Mouse (Mus musculus) bone marrow, adult 2 months (tissue): ENCODE data around the gene Ints3.

Source experiments
- CTCF ChIP-seq: fragments of 200-500 bp; IDR thresholded peaks from 2 replicates; pipeline ENCODE4 v1.5.1; 2011; ENCODE audit warnings: low read length, control low read depth; ENCODE audit not compliant: control insufficient read depth, insufficient read depth
- POLR2A ChIP-seq: fragments of 200-500 bp; IDR thresholded peaks from 2 replicates; pipeline ENCODE4 v1.6.1; 2011; ENCODE audit warnings: low read depth, mild to moderate bottlenecking, control low read depth, low read length, borderline replicate concordance; ENCODE audit not compliant: control insufficient read depth

GRCm38 (mm10) chr3:90466311-90466766, 32.9 kb upstream of the Ints3 start:
- TF ChIP-seq CTCF (peak; percentile 62), POLR2A (no peak)
